1 mouse cellular context compared by ENCODE assay signal in the genomic region with DNA sequence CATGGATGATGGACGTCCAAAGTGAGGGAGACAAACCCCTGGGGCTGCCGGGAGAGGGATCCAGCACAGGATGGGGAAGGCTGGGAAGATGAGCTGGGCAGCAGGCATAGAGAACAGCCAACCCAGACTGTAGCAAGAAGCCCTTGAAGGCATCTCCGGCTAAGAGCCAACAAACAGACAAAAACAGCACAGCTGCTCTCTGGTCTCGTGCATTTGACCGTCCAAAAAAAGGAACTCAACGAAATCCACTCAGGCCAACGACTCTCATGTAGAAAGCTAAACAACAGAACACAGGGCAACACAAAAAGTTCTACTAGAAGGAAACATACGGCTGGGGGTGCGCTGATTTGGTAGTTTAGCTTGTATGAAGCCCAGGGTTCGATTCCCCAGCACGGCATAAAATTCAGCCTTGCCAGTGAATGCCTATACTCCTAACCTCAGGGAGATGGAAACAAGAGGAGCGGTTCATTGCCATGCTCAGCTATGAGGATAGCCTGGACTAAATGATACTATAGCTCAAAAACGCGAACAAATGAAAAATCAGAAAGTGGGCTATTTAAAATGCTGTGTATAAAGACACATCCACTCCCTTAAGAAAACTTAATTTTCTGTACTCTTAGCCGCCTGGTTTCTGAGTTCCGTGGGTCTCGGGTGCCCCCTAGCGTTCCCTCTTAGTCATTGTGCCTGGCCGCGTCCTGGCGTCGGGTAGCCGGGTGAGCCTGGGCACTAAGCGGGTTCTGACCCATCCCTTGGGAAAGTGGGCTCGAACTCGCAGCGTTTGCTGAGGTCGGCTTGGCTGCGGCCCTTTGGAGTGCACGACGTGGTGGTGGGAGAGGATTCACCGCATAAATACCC.
TF ChIP-seq lines count a peak whose summit lies in the region.

No protein-coding gene starts in this region.

TF ChIP-seq in ES-E14, 5 proteins besides CTCF, POLR2A, EP300 and RAD21:
- TF ChIP-seq ZC3H11A (IDR thresholded peaks at IDR 0.05; ENCODE audit: borderline replicate concordance, low read depth, low read length) (peak; percentile 76), ZNF384 (IDR thresholded peaks at IDR 0.05; ENCODE audit: low read depth, low read length) (no peak)
TF ChIP-seq in ES-E14: peak in this region for 1.
